Mouse (Mus musculus) liver, embryonic 11.5 days (tissue): Measurements from ENCODE around the gene Sap25. TPM values are rescaled to one million over a fixed set of nuclear protein-coding genes. Genes with fewer than 3 reads are reported as not detected.
A peak's percentile ranks its signal among the peaks of the same experiment; 100 is the strongest.

Source experiments
- ATAC-seq: fragments of 200-750 bp; cut with Nextera tagmentation; replicated peaks from 2 replicates; pipeline ENCODE4 v1.8.0; 2017; ENCODE audit warnings: moderate number of reproducible peaks, mild to moderate bottlenecking, moderate TSS enrichment, moderate library complexity; ENCODE audit not compliant: low FRiP score
- DNase-seq: peaks from one replicate; pipeline ENCODE4 v3.0.0-alpha.2; 2017; ENCODE audit warnings: low spot score
- H3K27ac ChIP-seq: fragments of 300-500 bp; sonication (generic); 2 replicates; pipeline ENCODE4 v1.5.1; 2014; ENCODE audit warnings: mild to moderate bottlenecking, low read depth, low read length, control low read depth
- H3K27me3 ChIP-seq: fragments of 300-500 bp; sonication (generic); replicated peaks from 2 replicates; pipeline ENCODE4 v1.6.1; 2014; ENCODE audit warnings: low read length, mixed read lengths; ENCODE audit not compliant: control insufficient read depth, insufficient read depth
- H3K36me3 ChIP-seq: fragments of 300-500 bp; sonication (generic); 2 replicates; pipeline ENCODE4 v1.6.1; 2014; ENCODE audit warnings: mild to moderate bottlenecking, low read length, moderate library complexity, mixed read lengths; ENCODE audit not compliant: control insufficient read depth, insufficient read depth
- H3K4me1 ChIP-seq: fragments of 300-500 bp; sonication (generic); replicated peaks from 2 replicates; pipeline ENCODE4 v1.6.1; 2014; ENCODE audit warnings: low read length, mixed read lengths; ENCODE audit not compliant: control insufficient read depth, insufficient read depth
- H3K4me2 ChIP-seq: fragments of 300-500 bp; sonication (generic); 2 replicates; pipeline ENCODE4 v1.6.1; 2014; ENCODE audit warnings: mild to moderate bottlenecking, control low read depth, moderate library complexity
- H3K4me3 ChIP-seq: fragments of 300-500 bp; sonication (generic); 2 replicates; pipeline ENCODE4 v1.5.1; 2014; ENCODE audit warnings: low read depth, low read length, control low read depth
- H3K9ac ChIP-seq: fragments of 300-500 bp; sonication (generic); 2 replicates; pipeline ENCODE4 v1.6.1; 2014; ENCODE audit warnings: low read depth, low read length, control low read depth
- H3K9me3 ChIP-seq: fragments of 300-500 bp; sonication (generic); 2 replicates; pipeline ENCODE4 v1.6.1; 2016; ENCODE audit warnings: low read length, inconsistent platforms, mixed read lengths; ENCODE audit not compliant: control insufficient read depth
- WGBS: fragments of 180-500 bp; shearing (Covaris S2); extraction: QIAGEN DNeasy Blood & Tissue Kit; methylation state at CpG from one replicate; pipeline ENCODE4 v1.1.7; 2014; 5-methylcytosine and 5-hydroxymethylcytosine counted together
- polyA plus RNA-seq: library from polyadenylated mRNA; unstranded; fragments of >200 nt; fragmentation: Nextera tagmentation; extraction: Ambion mirVana; gene quantifications from 2 replicates; pipeline ENCODE4 v1.2.1, GENCODE M21; 2014

Gene Sap25
- polyA plus RNA-seq, result 7.1 and 11.9 TPM in 2 replicates

DNA sequence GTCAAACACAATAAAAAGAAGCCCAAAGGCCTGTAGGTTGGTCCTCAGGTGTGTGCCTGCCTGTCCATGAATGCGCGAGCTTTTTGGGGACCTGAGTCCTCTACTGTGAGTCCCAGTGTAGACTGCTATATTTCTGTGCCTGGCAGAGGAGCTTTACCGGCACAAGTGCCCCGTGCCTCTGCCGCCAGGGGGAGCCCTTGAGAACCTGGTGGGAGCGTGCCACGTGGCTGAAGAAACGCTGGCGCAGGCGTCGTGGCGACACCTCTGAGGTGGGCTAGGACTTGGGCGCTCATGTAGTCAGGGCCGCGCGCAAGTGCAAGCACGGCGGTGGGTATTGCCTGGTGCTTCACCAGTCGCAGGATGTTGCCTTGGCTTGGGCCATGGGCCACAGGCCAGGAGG, at the start of gene Sap25:
TSS of gene Sap25 (plus strand) at position 281 of the 400 bp plus-strand sequence.
- Histone ChIP-seq H3K36me3 (peaks cover 40% of the 10 kb centered on the region), H3K27ac (no peak within 1 kb of the TSS)
- no peak for ATAC-seq

DNA sequence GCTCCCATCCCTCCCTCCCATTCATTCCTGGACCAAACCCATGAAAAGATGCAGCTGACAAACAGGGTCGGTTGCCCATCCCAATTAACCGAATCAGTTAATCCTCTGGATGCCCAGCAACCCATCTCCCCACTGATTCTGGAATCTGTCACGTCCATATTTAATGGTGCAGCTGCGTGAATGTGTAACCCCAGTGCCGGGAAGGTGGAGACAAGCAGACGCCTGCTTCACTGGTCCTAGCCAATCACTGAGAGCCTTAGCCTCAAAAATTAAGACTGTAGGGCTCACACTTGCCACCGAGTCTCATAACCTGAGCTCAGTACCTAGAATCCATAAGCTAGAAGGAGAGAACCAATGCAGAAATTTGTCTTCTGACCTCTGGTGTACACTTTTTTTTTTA, 45.2 kb upstream of the Sap25 start:
- no peak overlapping the region for H3K27ac ChIP-seq
- H3K27me3 ChIP-seq, result no peaks in the 10 kb centered on the region
- 80% methylated on average over 7 of the region's 7 CpGs for WGBS
- H3K36me3 ChIP-seq, result peaks cover 4% of the 10 kb centered on the region
- no peak overlapping the region for H3K4me2 ChIP-seq
- peaks cover 14% of the 10 kb centered on the region for H3K4me1 ChIP-seq
- no peak for ATAC-seq
- H3K9ac ChIP-seq, result no peak overlapping the region
- no peaks in the 10 kb centered on the region for H3K9me3 ChIP-seq
- DNase-seq, result no peak
- no peak overlapping the region for H3K4me3 ChIP-seq

More for the DNA sequence above, at the start of gene Sap25:
- Histone ChIP-seq H3K9ac (no peak within 1 kb of the TSS), H3K9me3 (no peaks in the 10 kb centered on the region), H3K4me3 (no peak within 1 kb of the TSS), H3K27me3 (peaks cover 17% of the 10 kb centered on the region), H3K4me1 (peaks cover 13% of the 10 kb centered on the region), H3K4me2 (no peak within 1 kb of the TSS)
- DNase-seq, result no peak
- WGBS, result 83% methylated on average over 19 of the region's 19 CpGs

DNA sequence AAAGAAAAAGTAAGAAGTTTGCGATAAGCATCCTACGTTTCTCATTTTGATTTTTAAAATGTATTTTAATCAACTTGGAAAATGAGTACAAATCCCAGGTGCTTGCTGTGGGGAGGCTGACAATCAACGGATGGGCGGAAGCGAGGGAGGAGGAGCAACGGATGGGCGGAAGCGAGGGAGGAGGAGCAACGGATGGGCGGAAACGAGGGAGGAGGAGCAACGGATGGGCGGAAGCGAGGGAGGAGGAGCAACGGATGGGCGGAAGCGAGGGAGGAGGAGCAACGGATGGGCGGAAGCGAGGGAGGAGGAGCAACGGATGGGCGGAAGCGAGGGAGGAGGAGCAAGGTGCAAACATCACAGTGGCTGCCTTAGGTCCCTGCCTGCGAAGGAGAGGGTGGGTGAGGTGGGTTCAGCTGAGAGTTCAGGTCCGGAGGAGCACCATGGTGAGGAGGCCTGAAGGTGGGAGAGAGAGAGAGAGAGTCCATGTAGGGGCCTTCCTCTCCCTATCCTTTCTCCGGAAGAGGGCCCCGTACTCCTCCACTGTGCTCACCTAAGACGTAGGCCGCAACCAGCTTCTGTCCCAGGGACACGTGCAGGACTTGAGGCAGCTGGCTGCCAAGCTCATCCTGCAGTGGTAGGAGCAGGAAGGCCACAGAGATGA, 44.4 kb upstream of the Sap25 start:
- 32% methylated on average over 30 of the region's 30 CpGs for WGBS

DNA sequence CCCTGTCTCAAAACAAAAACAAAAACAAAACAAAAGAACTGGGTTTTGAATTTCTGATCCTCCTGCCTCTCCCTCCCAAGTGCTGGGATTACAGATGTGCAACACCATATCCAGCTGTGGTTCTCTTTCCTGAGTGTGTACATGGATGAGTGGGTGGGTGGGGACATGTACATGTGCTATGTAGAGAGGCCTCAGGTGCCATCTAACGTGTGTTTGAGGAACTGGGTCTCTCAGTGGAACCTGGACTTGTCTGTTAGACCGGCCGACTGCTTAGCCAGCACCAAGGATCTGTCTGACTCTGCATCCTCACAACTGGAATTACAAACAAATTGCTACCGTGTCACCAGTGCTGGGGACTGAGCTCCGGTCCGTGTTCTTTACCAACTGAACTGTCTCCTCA, 43.5 kb upstream of the Sap25 start:
- WGBS, result 79% methylated on average over 6 of the region's 6 CpGs
- Histone ChIP-seq H3K4me2 (peak overlapping the region; percentile 58), H3K27ac (peak overlapping the region; percentile 47), H3K27me3 (no peaks in the 10 kb centered on the region), H3K36me3 (peaks cover 4% of the 10 kb centered on the region), H3K4me3 (no peak overlapping the region), H3K9me3 (no peaks in the 10 kb centered on the region), H3K4me1 (peaks cover 19% of the 10 kb centered on the region), H3K9ac (0 out of 2 replicates have a peak overlapping the region, but pooled peaks have one; percentile 3)
- ATAC-seq (no peak), DNase-seq (no peak)

More for the DNA sequence above, 44.4 kb upstream of the Sap25 start:
- peak overlapping the region; percentile 7; the same call in 1 of the 2 replicates for H3K4me3 ChIP-seq
- DNase-seq (no peak), ATAC-seq (no peak)
- H3K27ac ChIP-seq, result peak overlapping the region; percentile 3; the same call in 1 of the 2 replicates
- peaks cover 4% of the 10 kb centered on the region for H3K36me3 ChIP-seq
- no peak overlapping the region for H3K9ac ChIP-seq
- no peaks in the 10 kb centered on the region for H3K27me3 ChIP-seq
- peaks cover 14% of the 10 kb centered on the region for H3K4me1 ChIP-seq
- H3K4me2 ChIP-seq, result peak overlapping the region; percentile 58
- H3K9me3 ChIP-seq, result no peaks in the 10 kb centered on the region

DNA sequence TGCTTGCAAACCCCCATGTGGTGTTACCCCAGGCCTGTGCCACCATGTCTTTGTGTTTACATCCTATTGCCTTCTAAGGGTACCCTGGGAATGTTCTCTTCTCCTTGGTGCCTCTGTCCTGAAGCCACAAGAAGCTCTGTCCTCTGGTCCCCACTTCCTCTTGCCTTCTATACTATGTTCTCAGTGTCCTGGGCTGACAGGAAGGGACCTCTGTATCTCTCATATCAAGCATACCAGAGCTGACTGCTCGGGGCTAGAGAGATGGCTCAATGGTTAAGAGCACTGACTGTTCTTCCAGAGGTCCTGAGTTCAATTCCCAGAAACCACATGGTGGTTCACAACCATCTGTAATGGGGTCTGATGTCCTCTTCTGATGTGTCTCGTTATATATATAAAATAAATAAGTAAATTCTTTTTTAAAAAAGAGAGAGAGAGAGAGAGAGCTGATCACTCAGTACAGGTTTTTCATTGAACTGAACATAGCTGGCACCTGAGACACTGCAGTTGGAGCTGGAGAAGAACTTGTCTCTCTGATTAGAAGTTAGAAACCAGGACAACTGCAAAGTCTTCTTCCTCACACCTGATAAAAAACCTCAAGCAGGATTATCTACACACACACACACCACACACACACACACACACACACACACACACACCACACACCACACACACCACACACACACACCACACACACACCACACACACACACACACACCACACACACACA, 42.9 kb upstream of the Sap25 start:
- Histone ChIP-seq H3K27me3 (no peaks in the 10 kb centered on the region), H3K4me2 (peak overlapping the region; percentile 58), H3K4me3 (no peak overlapping the region), H3K27ac (peak overlapping the region; percentile 47), H3K4me1 (peaks cover 20% of the 10 kb centered on the region), H3K9ac (0 out of 2 replicates have a peak overlapping the region, but pooled peaks have one; percentile 3), H3K9me3 (no peaks in the 10 kb centered on the region), H3K36me3 (peaks cover 4% of the 10 kb centered on the region)
- ATAC-seq (no peak), DNase-seq (no peak)
- WGBS, result 55% methylated on average over 2 of the region's 2 CpGs

DNA sequence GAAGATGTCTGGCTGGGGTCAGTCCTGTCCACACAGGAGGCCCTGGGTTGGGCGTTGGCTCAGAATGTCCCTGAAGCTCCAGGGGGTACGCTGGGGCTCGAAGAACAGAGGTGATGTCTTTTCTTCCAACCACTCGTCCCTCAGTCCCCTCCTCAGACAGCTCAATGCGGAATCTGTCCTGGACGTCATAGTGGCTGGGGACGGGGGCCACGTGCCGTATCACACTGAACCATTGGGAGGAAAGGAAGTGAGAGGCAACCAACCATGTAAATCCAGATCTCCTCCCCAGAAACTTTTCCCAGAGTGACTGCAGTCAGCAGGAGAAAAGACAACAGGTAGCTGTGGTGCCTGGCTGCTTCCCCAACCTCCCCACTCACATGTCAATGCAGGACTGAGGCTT, 41.5 kb upstream of the Sap25 start:
- H3K4me1 ChIP-seq, result peaks cover 20% of the 10 kb centered on the region
- no peak for ATAC-seq
- no peak for DNase-seq

DNA sequence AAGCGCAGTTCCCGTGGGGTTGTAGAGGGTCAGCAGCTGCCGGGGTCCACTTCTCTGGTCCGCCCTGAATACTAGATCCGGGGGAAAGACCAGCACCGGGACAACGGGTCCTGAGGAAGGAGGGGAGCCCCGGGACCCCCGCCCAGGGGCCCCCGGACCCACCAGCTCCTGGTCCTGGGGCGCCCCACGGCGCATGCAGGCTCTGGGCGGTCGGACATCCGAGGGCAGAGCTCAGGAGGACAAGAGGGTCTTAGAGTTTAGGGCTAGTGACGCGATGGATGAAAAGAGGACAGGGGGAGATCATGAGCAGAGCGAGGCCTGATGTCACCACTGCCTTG, 40.9 kb upstream of the Sap25 start:
- ATAC-seq, result peak; percentile 44
- WGBS, result 1% methylated on average over 19 of the region's 19 CpGs

More for the DNA sequence above, 41.5 kb upstream of the Sap25 start:
- Histone ChIP-seq H3K4me3 (peak overlapping the region; percentile 83), H3K27ac (peak overlapping the region; percentile 40; the same call in 1 of the 2 replicates), H3K27me3 (no peaks in the 10 kb centered on the region), H3K9me3 (no peaks in the 10 kb centered on the region), H3K4me2 (peak overlapping the region; percentile 96), H3K9ac (peak overlapping the region; percentile 80), H3K36me3 (peaks cover 6% of the 10 kb centered on the region)
- WGBS, result 54% methylated on average over 9 of the region's 9 CpGs

DNA sequence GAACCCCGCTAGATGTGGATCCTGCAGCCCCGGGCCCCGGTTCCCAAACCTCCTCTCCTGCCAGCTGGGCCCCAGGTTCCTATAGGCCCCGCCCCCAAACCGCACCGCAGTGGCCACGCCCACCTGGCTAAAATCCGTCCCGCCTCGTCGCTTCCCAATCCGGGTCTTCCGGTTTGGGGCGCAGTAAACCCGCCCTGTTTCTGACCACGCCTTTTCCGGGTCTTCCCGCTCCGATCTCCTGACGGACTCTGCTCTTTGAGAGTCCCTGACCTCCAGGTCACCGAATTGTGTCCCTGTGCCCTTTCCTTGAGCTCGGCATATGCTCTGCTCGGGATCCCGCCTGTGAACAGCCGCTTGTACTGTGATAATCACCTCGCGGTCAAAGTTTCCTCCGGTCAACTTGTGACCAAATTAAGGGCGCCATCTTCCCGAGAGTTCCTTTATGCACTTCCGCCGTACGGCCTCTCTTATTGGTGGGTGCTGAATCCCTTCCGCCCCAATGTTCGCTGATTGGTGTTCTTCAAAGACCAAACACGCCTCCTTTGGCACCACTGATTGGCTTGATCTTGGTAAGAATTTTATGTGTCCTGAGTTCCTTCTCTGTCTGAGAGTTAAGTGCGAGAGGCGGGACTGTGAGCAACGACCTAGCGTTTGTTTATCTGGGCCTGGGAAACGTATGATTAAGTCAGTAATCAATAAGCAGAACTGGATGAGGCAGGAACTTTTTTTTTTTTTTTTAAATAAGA, 40.3 kb upstream of the Sap25 start, which contains the start of gene Mospd3:
TSS of gene Mospd3 (minus strand) at position 440 of the 746 bp plus-strand sequence.
- WGBS, result under 1% methylated on average over 41 of the region's 41 CpGs
- peaks cover 8% of the 10 kb centered on the region for H3K36me3 ChIP-seq
- H3K27ac ChIP-seq, result peak within 1 kb of the TSS; percentile 84
- peak within 1 kb of the TSS; percentile 80 for H3K9ac ChIP-seq
- H3K4me3 ChIP-seq, result peak within 1 kb of the TSS; percentile 83
- DNase-seq, result peak; percentile 97
- ATAC-seq, result peak; percentile 91
- no peaks in the 10 kb centered on the region for H3K9me3 ChIP-seq
- H3K27me3 ChIP-seq, result no peaks in the 10 kb centered on the region
- H3K4me1 ChIP-seq, result peaks cover 26% of the 10 kb centered on the region
- H3K4me2 ChIP-seq, result peak within 1 kb of the TSS; percentile 96

More for the DNA sequence above, 40.9 kb upstream of the Sap25 start:
- Histone ChIP-seq H3K36me3 (peaks cover 6% of the 10 kb centered on the region), H3K9ac (peak overlapping the region; percentile 80), H3K27ac (peak overlapping the region; percentile 40), H3K9me3 (no peaks in the 10 kb centered on the region), H3K4me1 (peaks cover 24% of the 10 kb centered on the region), H3K4me2 (peak overlapping the region; percentile 96), H3K4me3 (peak overlapping the region; percentile 83), H3K27me3 (no peaks in the 10 kb centered on the region)
- no peak for DNase-seq
